Mouse (Mus musculus): ENCODE measurements around the gene Adgrl3.

DNA sequence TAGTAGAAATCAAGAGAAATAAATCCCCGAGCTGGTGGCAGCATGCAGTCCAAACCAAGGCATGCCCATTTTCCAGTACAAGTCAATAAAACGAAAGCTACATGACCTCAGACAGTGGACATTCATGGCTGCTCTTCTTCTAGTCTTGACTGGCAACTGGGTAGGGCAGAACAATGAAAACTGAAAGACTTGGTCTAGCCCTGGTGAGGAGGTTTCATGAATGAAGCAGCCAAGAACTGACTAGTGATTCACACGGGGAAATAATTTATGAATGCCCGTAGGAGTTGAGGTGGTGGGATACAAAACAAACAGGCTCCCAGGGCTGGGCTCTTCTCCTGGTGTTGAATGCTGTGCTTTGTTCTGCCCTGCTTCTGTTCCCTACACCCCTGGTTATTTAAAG, 34.7 kb downstream of the Adgrl3 start:
- TF ChIP-seq POLR2A (IDR thresholded peaks at IDR 0.05; ENCODE audit: extremely low read depth, insufficient read depth, low read length) = no peak
- no peak for TF ChIP-seq CTCF (IDR thresholded peaks at IDR 0.05; ENCODE audit: extremely low read depth, insufficient read depth, low read length)
